Mouse (Mus musculus) liver, adult 2 months (tissue): ENCODE measurements around the gene Gpr153.
"Not testable (repeated sequence)": the region's sequence is repeated elsewhere in the genome, so short reads cannot be mapped to it uniquely, and the experiment has no call there.

ENCODE experiments used
- CTCF ChIP-seq: fragments of 200-500 bp; IDR thresholded peaks from 2 replicates; pipeline ENCODE4 v1.5.1; 2011; ENCODE audit warnings: low read depth, low read length, control low read depth
- POLR2A ChIP-seq: fragments of 200-500 bp; IDR thresholded peaks from 2 replicates; pipeline ENCODE4 v1.6.1; 2011; ENCODE audit warnings: low read length, control low read depth; ENCODE audit not compliant: insufficient read depth; ENCODE audit errors: extremely low read depth

- TF ChIP-seq CTCF, POLR2A: not testable (repeated sequence)
Measured at GRCm38 (mm10) chr4:152230331-152230730, 43.7 kb upstream of the Gpr153 start.
